Mouse (Mus musculus) adrenal gland, adult (tissue): Measurements from ENCODE around the gene Slc6a9.
A peak's percentile ranks its signal among the peaks of the same experiment; 100 is the strongest.

Experiments used
- DNase-seq, 2 experiments: peaks; one replicate each; pipeline ENCODE4 v3.0.0; 2022 to 2023; ENCODE audit warnings: low spot score in 1 of 2; ENCODE audit not compliant: inconsistent age in 2 of 2

Gene Slc6a9

DNA sequence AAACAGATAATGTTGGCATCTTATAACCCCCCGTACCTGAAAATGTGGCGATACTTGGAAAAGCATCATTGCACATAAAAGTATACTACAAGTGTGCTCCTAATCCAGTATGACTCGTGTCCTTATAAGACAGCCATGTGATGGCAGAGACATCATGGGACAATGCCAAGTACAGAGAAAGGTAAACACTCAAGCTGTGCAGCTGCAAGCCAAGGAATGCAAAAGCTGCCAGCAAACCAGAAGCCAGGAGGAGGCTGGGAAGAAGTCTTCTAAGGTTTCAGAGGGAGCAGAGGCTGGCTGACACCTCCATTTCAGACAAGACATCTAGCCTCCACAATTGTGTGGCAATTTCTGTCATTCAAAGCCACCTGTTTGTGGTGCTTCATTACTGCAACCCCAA is 71.9 kb downstream of the Slc6a9 start:
- no peak for DNase-seq

DNA sequence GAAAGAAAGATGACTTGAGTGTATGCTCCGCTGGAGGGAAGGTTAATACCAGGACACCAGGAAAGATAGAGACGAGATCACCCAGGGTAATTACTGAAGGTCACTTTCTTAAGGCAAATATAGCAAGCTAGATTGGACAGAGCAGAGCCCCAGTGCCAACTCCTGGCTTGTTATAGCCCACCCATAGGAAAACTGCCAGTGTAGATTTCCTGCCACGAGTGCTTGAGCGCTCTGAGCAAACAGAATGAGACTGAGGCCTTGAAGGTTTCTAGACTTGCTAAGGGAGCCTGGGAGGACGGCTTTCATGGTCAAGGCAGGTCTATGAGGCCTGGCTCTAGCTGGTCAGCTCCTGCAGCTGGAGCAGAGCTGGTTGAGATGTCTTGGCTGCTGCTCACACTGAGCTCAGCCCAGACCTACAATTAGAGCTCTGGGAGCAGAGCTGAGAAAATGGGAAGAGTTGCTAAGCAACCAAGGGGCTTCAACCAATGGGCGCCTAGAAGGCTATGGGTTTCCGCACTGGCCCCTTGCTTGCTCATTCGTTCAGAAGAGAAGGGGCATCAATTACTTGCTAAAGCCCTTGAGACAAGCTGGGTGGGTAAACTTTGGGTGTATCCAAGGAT is 74.6 kb downstream of the Slc6a9 start:
- DNase-seq: no peak

DNA sequence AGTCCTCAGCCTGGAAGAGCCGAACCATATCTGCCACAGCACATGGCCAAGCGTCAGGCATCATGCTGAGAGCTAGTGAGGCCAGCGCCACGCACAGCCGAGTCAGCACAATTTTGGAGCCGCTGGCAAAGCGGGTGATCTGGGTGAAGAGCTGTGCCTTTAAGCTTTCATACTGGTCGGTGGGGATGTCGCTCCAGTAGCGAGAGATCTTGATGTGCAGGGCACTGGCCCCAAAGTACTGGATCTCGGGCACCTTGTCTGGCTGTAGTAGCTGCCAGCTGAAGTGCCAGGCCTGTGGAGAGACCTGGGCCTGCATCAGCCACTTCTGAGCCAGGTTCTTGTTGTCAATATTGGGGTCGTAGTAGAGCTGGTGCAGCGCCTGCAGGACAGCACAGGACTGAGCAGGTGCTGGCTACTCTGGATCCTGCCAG is 77.8 kb downstream of the Slc6a9 start:
- DNase-seq: no peak

DNA sequence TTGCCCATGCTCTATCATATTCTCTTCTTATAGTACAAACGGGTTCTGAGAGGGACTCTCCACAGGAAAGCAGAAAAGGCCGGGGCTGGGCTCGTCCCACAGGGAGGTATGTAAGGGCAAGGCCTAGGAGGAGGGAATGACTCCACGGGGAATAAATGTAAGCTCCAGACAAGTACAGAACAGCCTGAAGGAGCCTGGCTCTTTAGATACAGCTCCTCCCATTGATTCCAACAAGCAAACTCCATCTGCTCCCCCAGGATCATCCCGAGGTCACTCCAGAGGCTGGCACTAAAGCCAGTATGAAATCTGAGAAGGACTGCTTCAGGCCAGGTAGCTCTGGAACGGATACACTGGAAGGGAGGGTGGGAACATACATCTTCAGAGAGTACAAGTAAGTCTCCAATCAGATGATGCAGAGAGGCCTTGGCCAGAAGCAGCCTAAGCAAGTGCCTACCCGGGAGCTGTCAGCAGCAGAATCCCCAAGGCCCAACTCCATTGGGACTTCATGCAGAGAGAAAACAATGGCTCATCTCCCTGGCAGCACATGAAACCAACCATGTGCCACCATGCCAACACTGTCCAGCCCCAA is 78.5 kb downstream of the Slc6a9 start:
- DNase-seq: no peak

DNA sequence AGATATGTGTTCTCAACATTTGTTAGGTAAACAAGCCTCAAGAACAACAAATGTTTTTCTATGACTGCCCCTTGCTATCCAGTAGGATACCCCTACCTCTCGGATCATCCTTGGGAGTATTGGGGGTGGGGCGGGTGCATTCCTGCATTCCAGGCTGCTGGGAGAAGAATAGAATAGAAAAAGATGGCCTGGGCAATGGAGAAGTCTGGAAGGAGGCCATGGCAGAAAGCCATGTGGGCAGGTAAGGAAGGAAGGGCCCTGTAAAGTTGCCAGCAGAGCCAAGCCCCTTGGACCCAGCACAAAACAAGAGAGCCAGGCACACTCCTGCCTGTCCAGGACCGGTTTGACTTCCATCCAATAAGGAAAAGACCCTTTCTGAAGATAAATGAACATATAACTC is 79.1 kb downstream of the Slc6a9 start:
- no peak for DNase-seq

DNA sequence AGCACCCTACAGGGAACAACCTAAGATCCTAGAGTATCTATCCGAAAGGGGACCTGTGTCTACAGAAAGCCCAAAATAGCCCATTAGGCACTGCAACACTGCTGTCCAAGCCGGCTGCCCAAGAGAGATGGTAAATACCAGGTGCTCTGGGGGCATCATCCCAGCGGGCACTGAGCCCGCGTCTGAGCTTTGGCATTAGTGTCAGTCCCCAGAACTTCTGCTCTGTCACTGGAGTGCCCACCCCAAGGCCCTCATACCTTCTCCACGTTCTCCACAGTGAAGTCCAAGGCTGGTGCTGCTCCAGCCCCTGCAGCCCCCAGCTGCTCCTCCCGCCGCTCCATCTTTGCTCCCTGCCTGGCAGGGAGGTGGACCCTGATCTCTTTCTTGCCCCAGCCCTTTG is 79.7 kb downstream of the Slc6a9 start:
- no peak for DNase-seq

DNA sequence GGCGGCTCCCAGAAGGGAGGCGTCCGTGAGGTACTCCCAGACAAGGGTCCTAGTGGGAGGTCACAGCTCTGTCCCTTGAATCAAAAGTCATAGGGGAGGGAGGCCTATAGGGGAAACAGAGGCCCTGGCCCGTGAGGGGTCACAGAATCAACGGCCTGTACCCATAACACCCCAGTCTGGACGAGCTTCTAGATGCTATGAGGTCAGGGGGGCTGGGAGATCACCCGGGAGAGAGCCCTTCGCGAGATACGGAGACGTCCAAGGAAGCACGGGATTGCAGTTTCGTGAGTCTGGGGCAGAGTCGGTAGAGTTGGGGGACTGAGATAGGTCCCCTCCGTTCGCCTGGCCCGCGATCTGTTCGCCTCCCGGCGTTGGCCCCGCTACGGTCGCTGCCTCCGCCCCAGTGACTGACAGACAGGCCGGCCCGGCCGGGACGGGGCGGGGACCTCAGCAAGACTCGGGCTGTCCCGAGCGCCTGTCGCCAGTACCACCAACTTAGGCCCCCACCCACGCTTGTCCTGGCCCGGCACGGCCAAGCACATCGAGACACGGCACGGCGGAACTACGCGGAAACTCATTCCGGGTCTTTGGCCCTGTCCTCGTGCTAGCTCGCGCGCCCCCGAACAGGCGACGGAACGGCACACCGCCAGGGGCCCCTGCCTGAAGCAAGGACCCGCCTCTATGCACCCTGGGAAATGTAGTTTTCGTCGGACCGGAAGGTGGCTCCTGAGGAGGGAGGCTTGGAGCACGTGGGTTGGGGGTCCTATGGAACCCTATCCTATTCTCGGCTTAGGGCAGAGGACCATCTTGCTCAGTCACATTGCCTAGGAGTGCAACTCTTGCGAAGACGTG is 80.5 kb downstream of the Slc6a9 start, which contains the start of gene Ipo13:
TSS of gene Ipo13 (minus strand) at position 409 of the 852 bp plus-strand sequence.
- peak; percentile 94 to 99 for DNase-seq

DNA sequence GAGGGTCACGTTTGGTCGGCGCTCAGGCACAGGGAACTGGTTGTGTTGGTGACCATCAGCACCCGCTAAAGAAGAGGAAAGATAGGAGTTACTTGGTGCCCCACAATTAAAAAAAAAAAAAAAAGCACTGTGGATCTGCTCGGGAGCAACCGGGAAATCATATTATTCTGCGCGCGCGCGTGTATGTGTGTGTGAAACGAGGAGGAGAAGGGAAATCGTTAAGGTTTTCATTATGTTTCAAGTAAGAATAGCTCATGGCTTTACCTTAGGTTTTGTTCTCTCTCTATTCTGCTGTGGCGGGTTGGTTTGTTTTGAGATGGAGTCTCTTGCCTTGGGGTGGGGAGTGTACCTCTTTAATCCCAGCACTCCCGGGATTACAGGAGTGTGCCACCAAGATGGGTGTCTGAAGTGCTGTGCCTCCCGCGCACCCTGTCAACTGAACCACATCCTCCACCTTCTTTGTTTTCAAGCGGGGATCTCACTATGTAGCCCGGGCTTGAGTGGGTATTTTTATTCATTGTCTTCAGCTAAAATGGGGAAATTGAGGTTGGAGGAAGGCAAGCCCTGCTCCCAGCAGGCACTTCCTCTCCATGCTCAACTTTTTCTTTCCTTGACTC is 81.3 kb downstream of the Slc6a9 start:
- no peak for DNase-seq

DNA sequence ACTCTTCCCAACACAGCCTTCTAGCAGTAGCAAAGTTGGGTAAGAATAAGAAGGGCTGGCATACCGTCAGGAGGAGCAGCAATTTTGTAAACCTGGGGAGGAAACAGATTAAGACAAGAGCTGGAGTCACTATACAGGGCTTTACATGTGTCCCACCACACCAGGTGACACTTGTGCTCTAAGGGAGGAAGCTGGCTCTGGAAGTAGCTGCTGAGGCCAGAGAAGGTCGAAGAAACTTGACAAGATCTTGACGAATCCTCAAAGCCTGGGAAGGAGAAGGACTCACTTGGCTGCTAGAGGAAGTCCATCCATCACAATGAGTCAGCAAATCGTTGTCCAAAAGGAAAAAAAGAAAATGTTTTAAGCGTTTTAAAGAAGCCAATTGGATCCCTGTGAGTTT is 82.1 kb downstream of the Slc6a9 start:
- DNase-seq: no peak

DNA sequence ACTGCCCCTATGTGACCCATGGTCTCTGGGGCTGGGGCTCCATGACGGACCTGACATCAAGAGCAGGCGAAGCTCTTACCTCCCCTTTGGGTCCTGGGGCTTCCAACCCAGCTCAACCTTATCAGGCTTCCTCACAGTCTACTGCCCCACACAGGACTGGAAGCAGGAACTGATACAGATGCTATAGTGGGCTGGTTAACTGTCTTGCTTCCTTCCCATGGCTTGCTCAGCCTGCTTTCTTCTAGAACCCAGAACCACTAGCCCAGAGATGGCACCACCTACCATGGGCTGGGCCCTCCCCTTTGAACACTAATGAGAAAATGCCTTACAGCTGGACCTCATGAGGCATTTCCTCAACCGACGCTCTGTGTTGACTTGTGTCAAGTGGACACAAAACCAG is 83.1 kb downstream of the Slc6a9 start:
- DNase-seq: no peak

DNA sequence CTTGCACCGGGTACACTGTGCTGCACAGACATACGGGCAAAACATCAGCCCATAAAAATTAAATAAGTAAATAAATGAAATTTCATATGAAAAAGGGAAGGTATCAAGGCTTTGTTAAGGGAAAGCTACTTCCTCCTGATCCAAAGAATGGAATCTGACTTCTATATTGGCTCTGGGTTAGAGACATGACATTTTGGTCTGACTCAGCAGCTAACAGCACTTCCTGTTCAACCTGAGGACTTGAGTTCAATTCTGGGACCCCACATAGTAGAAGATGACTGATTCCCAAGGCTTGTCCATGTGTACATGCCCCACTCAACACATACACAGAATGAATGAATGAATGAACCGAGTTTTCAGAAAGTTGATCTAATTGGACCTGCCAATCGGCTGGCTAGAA is 83.5 kb downstream of the Slc6a9 start:
- DNase-seq: no peak

DNA sequence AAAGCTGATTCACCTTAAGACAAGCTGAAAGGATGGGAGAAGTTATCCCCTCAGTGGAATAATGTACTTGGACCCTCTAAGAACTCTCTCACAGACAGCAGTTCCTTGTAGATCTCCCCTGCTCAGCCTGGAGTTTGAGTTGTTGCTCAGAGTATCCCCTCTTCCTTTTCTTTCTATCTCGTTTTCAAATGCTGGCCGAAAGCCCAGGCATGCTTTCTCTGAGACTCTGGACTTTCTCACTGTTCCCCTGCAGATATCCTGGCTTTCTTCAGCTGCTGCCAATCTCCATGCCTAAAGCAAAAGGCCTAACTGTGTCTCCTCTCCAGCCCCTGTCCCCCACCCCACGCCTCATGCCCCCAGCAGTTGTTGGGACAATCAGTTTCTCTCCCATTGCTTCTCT is 84.0 kb downstream of the Slc6a9 start:
- DNase-seq: no peak

DNA sequence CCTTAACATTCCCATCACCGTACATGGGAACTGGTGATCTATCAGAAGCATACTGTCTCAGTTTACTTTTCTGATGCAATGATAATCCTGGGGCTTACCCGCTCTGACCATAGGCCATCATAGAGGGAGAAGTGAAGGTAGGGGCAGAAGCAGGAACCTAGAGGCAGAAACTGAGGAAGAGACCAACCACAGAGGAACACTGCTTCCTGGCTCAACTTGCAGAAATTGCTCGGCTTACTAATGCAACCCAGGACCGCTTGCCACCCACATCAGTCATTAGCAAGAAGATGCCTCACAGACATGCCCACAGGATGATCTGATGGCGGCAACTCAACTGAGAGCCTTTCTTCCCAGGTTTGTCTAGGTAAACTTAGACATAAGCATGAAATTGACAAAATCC is 84.5 kb downstream of the Slc6a9 start:
- DNase-seq: no peak

DNA sequence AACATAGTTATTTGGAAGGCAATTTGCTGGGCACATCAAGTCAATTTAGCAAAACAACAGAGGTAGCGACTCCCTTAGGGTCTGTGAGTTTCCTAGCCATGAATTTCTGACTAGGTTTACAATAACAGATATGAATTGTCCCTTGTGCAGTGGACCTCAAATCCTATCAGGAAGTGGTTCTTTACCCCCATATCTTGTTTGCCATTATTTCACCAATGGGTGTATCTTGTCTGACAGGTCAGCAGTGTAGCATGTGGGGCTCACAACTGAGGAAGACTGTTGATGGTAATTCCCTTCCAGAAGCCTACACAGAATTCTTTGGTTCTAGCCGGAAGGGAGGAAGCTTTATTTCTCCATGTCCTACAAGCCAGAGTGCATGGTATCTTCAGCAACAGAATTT is 87.1 kb downstream of the Slc6a9 start:
- DNase-seq: no peak

DNA sequence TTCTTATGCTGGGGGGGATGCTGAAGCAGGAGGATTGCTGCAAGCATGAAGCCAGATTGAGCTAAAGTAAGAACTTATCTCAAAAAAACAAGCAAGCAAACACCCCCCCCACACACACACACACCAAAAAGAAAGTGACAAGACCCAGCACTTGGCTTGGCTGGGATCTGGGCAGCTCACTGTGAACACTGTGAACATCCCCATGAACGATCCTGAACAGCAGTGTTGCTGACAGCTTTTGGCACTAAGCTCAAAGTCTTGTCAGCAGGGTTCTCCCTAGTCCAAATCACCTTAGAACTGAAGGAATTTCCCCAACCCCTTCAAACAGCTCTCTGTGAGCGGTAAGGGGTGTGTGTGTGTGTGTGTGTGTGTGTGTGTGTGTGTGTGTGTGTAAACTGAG is 89.1 kb downstream of the Slc6a9 start:
- DNase-seq: no peak
